Mouse (Mus musculus) neural tube, embryonic 12.5 days (tissue): ENCODE data around the gene Dlat. TPM values are rescaled to one million over a fixed set of nuclear protein-coding genes. Genes with fewer than 3 reads are reported as not detected.
A peak's percentile ranks its signal among the peaks of the same experiment; 100 is the strongest.

Source experiments
- ATAC-seq: fragments of 200-750 bp; cut with Nextera tagmentation; 2 replicates; pipeline ENCODE4 v1.8.0; 2017; ENCODE audit warnings: low read depth, mild to moderate bottlenecking, moderate TSS enrichment, moderate library complexity; ENCODE audit not compliant: low FRiP score
- H3K27ac ChIP-seq: fragments of 300-500 bp; sonication (generic); 2 replicates; pipeline ENCODE4 v1.5.1; 2016
- H3K27me3 ChIP-seq: fragments of 300-500 bp; sonication (generic); replicated peaks from 2 replicates; pipeline ENCODE4 v1.6.1; 2016; ENCODE audit warnings: mild to moderate bottlenecking
- H3K36me3 ChIP-seq: fragments of 300-500 bp; sonication (generic); 2 replicates; pipeline ENCODE4 v1.6.1; 2016; ENCODE audit warnings: mild to moderate bottlenecking
- H3K4me1 ChIP-seq: fragments of 300-500 bp; sonication (generic); 2 replicates; pipeline ENCODE4 v1.6.1; 2016
- H3K4me2 ChIP-seq: fragments of 300-500 bp; sonication (generic); replicated peaks from 2 replicates; pipeline ENCODE4 v1.6.1; 2016; ENCODE audit warnings: mild to moderate bottlenecking
- H3K4me3 ChIP-seq: fragments of 300-500 bp; sonication (generic); 2 replicates; pipeline ENCODE4 v1.5.1; 2016
- H3K9ac ChIP-seq: fragments of 300-500 bp; sonication (generic); 2 replicates; pipeline ENCODE4 v1.6.1; 2016; ENCODE audit warnings: mild to moderate bottlenecking
- H3K9me3 ChIP-seq: fragments of 300-500 bp; sonication (generic); 2 replicates; pipeline ENCODE4 v1.6.1; 2016; ENCODE audit warnings: mild to moderate bottlenecking
- WGBS: fragments of 180-500 bp; shearing (Covaris S2); methylation state at CpG from one replicate; pipeline ENCODE4 v1.1.7; 2016; 5-methylcytosine and 5-hydroxymethylcytosine counted together
- polyA plus RNA-seq: library from polyadenylated mRNA; unstranded; fragments of >200 nt; fragmentation: Nextera tagmentation; extraction: Ambion mirVana; gene quantifications from 2 replicates; pipeline ENCODE4 v1.2.1, GENCODE M21; 2016

Dlat gene
- polyA plus RNA-seq, 1 experiment from 2014 or later, result 56.0 TPM

DNA sequence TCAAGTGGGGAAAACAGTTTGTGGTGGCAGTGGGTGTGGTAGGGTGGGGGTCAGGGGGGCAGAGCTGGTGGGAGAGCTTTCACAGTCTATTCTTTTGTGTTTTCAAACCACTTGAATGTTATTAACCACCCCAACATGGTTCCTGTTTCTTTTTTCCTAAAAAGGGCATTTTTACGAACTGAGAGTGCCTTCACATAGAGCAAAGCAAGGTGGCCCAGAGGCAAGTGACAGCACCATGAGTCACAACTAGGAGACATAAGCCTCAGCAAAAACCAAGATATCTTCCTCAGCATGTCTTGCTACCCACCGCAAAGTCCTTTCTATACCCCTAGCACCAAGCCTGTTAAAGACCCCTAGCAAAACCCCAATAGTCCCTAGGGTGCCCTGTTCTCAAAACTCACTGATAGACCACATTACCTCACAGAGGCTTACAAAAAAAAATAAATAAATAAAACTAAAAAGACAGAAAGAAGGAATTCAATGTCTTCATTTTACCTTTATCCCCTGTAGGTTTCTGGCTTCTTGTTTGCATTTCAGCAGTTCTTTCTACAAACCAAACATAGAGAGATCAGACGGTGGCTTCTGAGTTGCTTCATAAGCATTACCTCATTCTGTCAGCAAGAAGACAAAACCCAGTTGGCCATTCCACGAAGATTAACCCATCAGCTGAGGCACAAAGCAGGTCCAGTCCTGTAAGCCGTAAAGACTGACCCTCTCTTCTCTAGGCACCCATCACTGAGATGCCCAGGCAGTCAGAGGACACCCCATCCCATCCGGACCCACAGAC is 27.5 kb upstream of the Dlat start:
- no peaks in the 10 kb centered on the region for H3K9me3 ChIP-seq
- H3K27ac ChIP-seq, result no peak overlapping the region
- H3K4me1 ChIP-seq, result no peaks in the 10 kb centered on the region; the same call in 1 of the 2 replicates
- 85% methylated on average over 6 of the region's 6 CpGs for WGBS
- no peak overlapping the region for H3K9ac ChIP-seq
- no peak overlapping the region for H3K4me3 ChIP-seq
- ATAC-seq, result no peak
- H3K27me3 ChIP-seq, result no peaks in the 10 kb centered on the region
- no peak overlapping the region for H3K4me2 ChIP-seq
- peaks cover 53% of the 10 kb centered on the region for H3K36me3 ChIP-seq

DNA sequence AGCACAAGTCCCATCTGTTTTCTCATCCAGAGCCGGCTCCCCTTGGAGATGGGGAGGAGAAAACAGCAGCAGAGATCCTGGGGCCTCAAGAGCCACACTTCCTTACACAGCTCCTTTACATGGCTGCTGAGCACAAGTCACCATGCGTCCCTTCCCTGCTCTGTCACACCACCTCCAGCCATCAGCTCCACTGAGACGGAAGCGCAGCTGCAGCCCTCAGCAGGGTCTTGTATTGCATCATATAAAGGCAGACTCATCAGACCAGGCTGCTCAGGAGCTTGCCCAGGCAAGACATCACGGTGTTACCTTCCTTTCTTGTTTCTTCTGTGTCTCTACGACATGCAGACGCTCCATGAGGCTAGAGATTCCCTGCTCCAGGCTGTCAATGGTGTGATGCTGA is 22.1 kb upstream of the Dlat start:
- H3K9me3 ChIP-seq, result no peaks in the 10 kb centered on the region
- no peak overlapping the region for H3K4me3 ChIP-seq
- no peaks in the 10 kb centered on the region for H3K27me3 ChIP-seq
- no peaks in the 10 kb centered on the region for H3K4me1 ChIP-seq
- no peak overlapping the region for H3K27ac ChIP-seq
- ATAC-seq, result no peak
- H3K9ac ChIP-seq, result no peak overlapping the region
- WGBS, result 63% methylated on average over 7 of the region's 7 CpGs
- no peak overlapping the region for H3K4me2 ChIP-seq
- H3K36me3 ChIP-seq, result peaks cover 67% of the 10 kb centered on the region

DNA sequence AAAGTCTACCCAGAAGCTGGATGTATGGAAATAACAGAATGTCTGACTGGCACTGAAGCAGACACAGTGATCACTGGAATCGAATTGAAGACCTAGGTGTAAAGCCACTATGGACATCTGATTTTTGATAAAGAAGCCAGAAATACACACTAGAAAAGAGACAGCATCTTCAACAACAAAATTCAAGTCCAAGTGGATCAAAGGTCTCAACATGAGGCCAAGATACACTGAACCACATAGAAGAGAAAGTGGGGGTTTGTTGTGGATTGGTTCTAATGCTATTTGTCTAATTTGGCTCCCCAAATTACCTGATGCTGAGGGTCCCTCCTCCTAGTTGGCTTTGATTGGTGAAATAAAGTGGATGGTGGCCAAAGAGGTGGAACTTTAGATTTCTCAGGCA is 19.8 kb upstream of the Dlat start:
- ATAC-seq, result no peak
- Histone ChIP-seq H3K4me2 (no peak overlapping the region), H3K4me3 (no peak overlapping the region), H3K27ac (no peak overlapping the region), H3K4me1 (no peaks in the 10 kb centered on the region), H3K9ac (no peak overlapping the region), H3K36me3 (peaks cover 60% of the 10 kb centered on the region), H3K27me3 (no peaks in the 10 kb centered on the region), H3K9me3 (no peaks in the 10 kb centered on the region)
- 81% methylated on average over 1 of the region's 1 CpGs for WGBS

DNA sequence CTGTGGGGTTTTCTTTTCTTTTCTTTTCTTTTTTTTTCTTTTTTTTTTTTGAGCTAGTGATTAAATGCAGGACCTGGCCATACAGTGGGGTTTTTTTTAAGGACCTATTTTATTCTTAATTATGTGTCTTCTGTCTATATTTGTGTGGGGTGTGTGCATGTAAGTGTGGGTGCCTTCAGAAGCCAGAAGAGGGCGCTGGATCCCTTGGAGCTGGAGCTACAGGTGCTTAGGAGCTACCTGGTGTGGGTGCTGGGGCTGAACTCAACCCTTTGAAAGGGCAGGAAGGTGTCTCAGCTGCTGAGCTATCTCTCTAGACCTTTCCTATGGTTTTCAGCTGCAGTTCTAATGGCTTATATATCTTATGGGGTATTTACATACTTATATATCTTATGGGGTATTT is 15.2 kb upstream of the Dlat start:
- H3K36me3 ChIP-seq, result peaks cover 23% of the 10 kb centered on the region
- WGBS, result 28% methylated on average over 1 of the region's 1 CpGs

DNA sequence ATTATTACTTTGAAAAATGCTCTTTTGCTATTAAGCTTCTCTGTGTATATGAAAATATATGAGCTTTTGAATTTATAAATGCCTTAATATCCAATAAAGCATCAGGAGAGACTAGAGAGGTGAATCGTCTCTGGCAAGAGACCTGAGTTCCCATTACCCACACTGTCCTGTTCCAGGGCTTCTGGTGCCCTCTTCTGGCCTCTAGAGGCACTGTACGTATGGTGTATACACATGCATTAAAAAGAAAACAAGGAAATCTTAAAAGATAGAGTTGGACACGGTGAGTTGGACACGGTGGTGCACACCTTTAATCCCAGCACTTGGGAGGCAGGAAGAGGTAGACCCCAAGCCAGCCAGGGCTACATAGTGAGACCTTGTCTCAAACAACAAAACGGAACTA is 11.1 kb upstream of the Dlat start:
- Histone ChIP-seq H3K9ac (no peak overlapping the region), H3K4me3 (no peak overlapping the region), H3K4me2 (no peak overlapping the region), H3K27ac (no peak overlapping the region), H3K36me3 (peaks cover 29% of the 10 kb centered on the region), H3K9me3 (no peaks in the 10 kb centered on the region), H3K27me3 (no peaks in the 10 kb centered on the region), H3K4me1 (no peaks in the 10 kb centered on the region)
- ATAC-seq, result no peak
- 42% methylated on average over 5 of the region's 5 CpGs for WGBS

More for the DNA sequence above, 15.2 kb upstream of the Dlat start:
- no peak overlapping the region for H3K4me3 ChIP-seq
- no peak overlapping the region for H3K9ac ChIP-seq
- H3K27ac ChIP-seq, result no peak overlapping the region
- no peaks in the 10 kb centered on the region for H3K4me1 ChIP-seq
- no peaks in the 10 kb centered on the region for H3K9me3 ChIP-seq
- H3K4me2 ChIP-seq, result no peak overlapping the region
- ATAC-seq, result no peak
- H3K27me3 ChIP-seq, result no peaks in the 10 kb centered on the region

DNA sequence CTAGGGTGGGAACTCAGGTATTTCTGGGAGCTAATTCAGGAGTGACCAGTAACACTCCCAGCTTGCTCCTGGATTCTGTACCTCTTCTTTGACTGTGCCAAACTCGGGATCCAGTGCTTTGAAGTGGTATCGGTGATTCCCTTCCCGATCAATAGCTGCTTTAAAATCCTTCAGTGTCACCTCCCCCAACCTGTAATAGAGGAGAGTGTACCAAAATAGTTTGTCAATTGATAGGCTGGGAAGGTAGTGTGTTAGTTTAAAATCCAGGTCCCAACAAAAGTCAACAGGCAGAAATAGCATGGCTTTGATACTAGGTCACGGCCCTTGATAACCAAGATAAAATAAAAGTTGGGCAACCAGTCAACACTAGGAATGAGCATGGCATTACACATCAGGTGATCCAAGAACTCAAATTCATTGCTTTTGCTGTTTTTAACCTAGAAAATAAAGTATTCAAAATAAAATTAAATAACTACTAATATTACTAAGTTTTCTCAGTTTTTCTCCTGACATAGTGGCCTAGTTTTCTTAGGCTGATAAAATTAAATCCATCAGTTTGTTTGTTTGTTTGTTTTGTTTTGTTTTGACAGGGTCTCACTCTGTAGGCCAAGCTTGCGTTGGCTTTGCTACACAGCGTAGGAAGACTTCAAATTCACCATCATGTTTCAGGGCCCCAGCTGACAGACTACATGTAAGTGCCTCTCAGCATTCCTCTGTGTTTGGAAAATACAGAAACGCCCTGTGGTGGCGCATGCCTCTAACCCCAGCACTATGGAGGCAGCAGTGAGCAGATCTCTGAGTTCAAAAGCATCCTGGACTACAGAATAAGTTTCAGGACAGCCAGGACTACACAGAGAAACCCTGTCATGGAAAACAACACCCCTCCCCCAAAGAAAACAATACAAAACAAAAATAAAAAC is 8.3 kb upstream of the Dlat start:
- no peak overlapping the region for H3K27ac ChIP-seq
- H3K4me2 ChIP-seq, result no peak overlapping the region
- ATAC-seq, result no peak
- no peaks in the 10 kb centered on the region for H3K4me1 ChIP-seq
- H3K9ac ChIP-seq, result no peak overlapping the region
- H3K36me3 ChIP-seq, result peaks cover 39% of the 10 kb centered on the region
- H3K4me3 ChIP-seq, result no peak overlapping the region
- H3K27me3 ChIP-seq, result no peaks in the 10 kb centered on the region
- 85% methylated on average over 8 of the region's 8 CpGs for WGBS
- H3K9me3 ChIP-seq, result no peaks in the 10 kb centered on the region

DNA sequence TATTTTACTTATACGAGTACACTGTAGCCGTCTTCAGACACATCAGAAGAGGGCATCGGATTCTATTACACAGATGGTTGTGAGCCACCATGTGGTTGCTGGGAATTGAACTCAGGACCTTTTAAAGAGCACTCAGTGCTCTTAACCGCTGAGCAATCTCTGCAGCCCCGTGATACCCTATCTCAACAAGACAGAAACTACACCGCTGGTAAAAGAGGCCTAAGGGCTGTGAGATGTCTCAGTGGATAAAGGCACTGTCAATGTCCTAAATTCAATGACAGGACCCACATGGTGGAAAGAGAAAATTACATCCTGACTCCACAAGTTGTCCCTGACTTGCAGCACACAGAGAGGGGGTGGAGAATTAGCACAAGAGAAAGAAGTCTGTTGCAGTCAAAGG is 6.9 kb upstream of the Dlat start:
- Histone ChIP-seq H3K4me3 (no peak overlapping the region), H3K27ac (no peak overlapping the region), H3K36me3 (peaks cover 39% of the 10 kb centered on the region), H3K9me3 (no peaks in the 10 kb centered on the region), H3K4me2 (no peak overlapping the region), H3K4me1 (no peaks in the 10 kb centered on the region), H3K9ac (no peak overlapping the region), H3K27me3 (no peaks in the 10 kb centered on the region)
- WGBS, result 85% methylated on average over 6 of the region's 6 CpGs
- no peak for ATAC-seq

DNA sequence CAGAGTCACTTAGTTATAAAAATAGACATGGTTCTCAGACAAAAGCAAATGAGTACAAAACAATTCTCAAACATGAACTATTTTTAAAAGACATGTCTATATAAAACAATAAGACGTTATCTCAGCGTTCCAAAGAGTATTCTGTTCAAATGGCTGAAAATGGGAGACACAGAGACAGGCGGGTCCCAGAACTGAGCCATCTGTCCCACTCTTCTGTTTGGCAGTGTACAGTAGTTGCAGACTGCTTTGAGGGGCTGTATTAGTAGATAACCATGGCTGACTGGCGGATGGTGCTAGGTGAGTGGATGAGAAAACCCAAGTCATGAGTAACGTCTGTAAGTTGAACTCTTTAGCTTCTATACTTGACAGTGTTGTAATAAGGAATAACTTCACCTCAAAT is 5.2 kb upstream of the Dlat start:
- peaks cover 39% of the 10 kb centered on the region for H3K36me3 ChIP-seq
- no peak overlapping the region for H3K4me3 ChIP-seq
- no peaks in the 10 kb centered on the region for H3K9me3 ChIP-seq
- H3K9ac ChIP-seq, result no peak overlapping the region
- H3K4me2 ChIP-seq, result no peak overlapping the region
- no peaks in the 10 kb centered on the region for H3K4me1 ChIP-seq
- H3K27ac ChIP-seq, result no peak overlapping the region
- no peak for ATAC-seq
- 87% methylated on average over 5 of the region's 5 CpGs for WGBS
- no peaks in the 10 kb centered on the region for H3K27me3 ChIP-seq

DNA sequence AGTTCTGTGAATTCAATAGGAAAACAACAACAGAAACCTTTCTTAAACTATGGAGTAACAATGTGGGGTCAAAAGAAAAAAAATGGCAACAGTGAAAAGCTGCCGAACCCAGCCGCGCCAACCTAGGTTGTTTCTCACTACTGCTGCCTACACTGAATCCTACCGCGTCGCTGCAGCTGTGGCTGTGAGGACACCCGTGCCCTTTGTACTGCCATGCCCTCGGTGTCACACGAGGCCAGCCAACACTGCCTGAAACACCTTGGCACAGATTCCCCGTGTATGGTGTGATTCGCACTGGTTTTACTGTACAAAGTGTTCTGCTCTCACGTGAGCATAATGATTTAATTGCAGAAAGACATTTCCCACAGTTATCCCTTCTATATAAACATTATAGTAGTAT is 851 bp upstream of the Dlat start:
- Histone ChIP-seq H3K4me2 (peak overlapping the region; percentile 68), H3K9ac (no peak overlapping the region; the same call in 1 of the 2 replicates), H3K27ac (no peak overlapping the region), H3K36me3 (peaks cover 23% of the 10 kb centered on the region), H3K4me1 (peaks cover 8% of the 10 kb centered on the region), H3K27me3 (no peaks in the 10 kb centered on the region), H3K9me3 (no peaks in the 10 kb centered on the region), H3K4me3 (peak overlapping the region; percentile 92; the same call in 1 of the 2 replicates)
- no peak for ATAC-seq
- WGBS, result 23% methylated on average over 12 of the region's 12 CpGs

DNA sequence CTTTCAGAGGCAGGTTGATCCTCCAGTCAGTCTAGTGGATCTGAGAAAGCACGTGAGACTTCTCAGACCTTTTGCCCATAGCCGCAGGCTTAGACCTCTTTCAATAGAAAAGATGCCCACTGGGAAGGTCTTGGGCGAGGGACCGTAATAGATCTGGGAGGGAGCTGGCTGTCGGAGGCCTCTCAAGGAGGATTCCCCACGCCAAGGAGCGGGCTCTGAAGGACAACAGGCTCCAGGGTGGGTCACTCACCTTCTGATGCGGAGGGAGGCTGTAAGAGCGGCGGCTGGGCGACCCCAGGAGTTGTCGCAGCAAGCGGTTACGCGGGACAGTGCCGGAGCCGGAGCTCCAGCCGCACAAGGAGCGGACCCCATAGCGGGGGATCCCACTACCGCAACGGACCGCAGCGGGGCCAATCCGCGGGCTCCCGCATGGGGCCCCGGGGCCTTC is 615 bp downstream of the Dlat start:
- H3K4me3 ChIP-seq, result peak overlapping the region; percentile 92

DNA sequence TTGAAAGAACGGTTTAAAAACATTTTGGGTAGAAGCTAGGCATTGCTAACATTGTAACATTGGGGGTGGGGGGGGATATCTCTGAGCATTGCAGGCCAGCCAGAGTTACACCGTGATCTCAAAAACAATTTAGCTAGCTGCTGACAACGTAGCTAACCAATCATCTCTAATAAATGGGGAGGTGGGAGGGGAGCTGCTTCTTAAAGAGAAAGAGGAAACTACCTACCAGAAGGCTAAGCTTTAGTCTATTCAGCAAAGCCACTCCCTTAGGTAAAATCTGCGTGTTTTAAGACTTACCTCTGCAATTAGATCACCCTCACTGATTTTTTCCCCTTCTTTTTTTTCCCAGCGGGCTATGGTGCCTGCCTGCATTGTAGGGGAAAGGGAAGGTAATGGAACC is 1.2 kb downstream of the Dlat start:
- Histone ChIP-seq H3K27me3 (no peaks in the 10 kb centered on the region), H3K9me3 (no peaks in the 10 kb centered on the region), H3K9ac (peak overlapping the region; percentile 90), H3K4me1 (peaks cover 8% of the 10 kb centered on the region), H3K4me3 (peak overlapping the region; percentile 92), H3K27ac (no peak overlapping the region), H3K36me3 (peaks cover 30% of the 10 kb centered on the region), H3K4me2 (peak overlapping the region; percentile 68)
- no peak for ATAC-seq
- WGBS, result 32% methylated on average over 5 of the region's 5 CpGs

More for the DNA sequence above, 615 bp downstream of the Dlat start:
- Histone ChIP-seq H3K9me3 (no peaks in the 10 kb centered on the region), H3K4me2 (peak overlapping the region; percentile 68), H3K9ac (peak overlapping the region; percentile 90), H3K27me3 (no peaks in the 10 kb centered on the region), H3K4me1 (peaks cover 8% of the 10 kb centered on the region), H3K36me3 (peaks cover 25% of the 10 kb centered on the region), H3K27ac (peak overlapping the region; percentile 53)
- ATAC-seq, result no peak
- WGBS, result 0% methylated on average over 28 of the region's 28 CpGs

DNA sequence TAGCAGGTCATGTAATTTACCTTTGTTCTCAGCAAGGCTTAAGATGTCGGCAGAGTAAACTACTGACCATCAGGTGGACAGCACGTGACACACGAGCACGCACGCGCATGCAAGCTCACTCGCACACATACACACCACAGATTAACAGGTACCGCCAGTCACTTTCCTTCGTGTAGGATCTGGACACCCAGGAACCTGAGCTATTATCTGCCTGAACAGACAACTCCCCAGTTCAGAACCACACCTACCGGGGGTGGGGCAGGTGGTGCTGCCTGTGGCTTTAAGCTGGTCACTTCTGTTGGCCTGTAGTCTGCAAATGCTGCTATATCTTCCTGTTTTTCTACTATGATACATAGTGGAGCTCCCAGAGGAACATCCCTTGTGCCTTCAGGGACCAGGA is 9.1 kb downstream of the Dlat start:
- WGBS, result 95% methylated on average over 10 of the region's 10 CpGs
- no peaks in the 10 kb centered on the region for H3K4me1 ChIP-seq
- no peak overlapping the region for H3K27ac ChIP-seq
- no peaks in the 10 kb centered on the region for H3K27me3 ChIP-seq
- no peaks in the 10 kb centered on the region for H3K9me3 ChIP-seq
- H3K36me3 ChIP-seq, result peaks cover 89% of the 10 kb centered on the region
- no peak overlapping the region for H3K4me2 ChIP-seq
- no peak overlapping the region for H3K9ac ChIP-seq
- no peak for ATAC-seq
- no peak overlapping the region for H3K4me3 ChIP-seq
